Mouse (Mus musculus) embryonic facial prominence, embryonic 15.5 days (tissue): ENCODE results near the gene Akap6. TPM values are rescaled to one million over a fixed set of nuclear protein-coding genes. Genes with fewer than 3 reads are reported as not detected.

Source experiments
- ATAC-seq: fragments of 200-750 bp; cut with Nextera tagmentation; 2 replicates; pipeline ENCODE4 v1.8.0; 2017; ENCODE audit warnings: low read depth, moderate TSS enrichment; ENCODE audit not compliant: insufficient number of reproducible peaks, low FRiP score, low TSS enrichment
- H3K27ac ChIP-seq: fragments of 300-500 bp; sonication (generic); replicated peaks from 2 replicates; pipeline ENCODE4 v1.5.1; 2015; ENCODE audit warnings: mild to moderate bottlenecking, inconsistent platforms
- H3K27me3 ChIP-seq: fragments of 300-500 bp; sonication (generic); 2 replicates; pipeline ENCODE4 v1.6.1; 2015; ENCODE audit warnings: inconsistent platforms
- H3K36me3 ChIP-seq: fragments of 300-500 bp; sonication (generic); 2 replicates; pipeline ENCODE4 v1.6.1; 2015; ENCODE audit warnings: mild to moderate bottlenecking, inconsistent platforms
- H3K4me1 ChIP-seq: fragments of 300-500 bp; sonication (generic); 2 replicates; pipeline ENCODE4 v1.6.1; 2015; ENCODE audit warnings: inconsistent platforms
- H3K4me2 ChIP-seq: fragments of 300-500 bp; sonication (generic); replicated peaks from 2 replicates; pipeline ENCODE4 v1.6.1; 2015; ENCODE audit warnings: mild to moderate bottlenecking, inconsistent platforms
- H3K4me3 ChIP-seq: fragments of 300-500 bp; sonication (generic); replicated peaks from 2 replicates; pipeline ENCODE4 v1.5.1; 2015; ENCODE audit warnings: mild to moderate bottlenecking, inconsistent platforms
- H3K9ac ChIP-seq: fragments of 300-500 bp; sonication (generic); 2 replicates; pipeline ENCODE4 v1.6.1; 2015; ENCODE audit warnings: inconsistent platforms
- H3K9me3 ChIP-seq: fragments of 300-500 bp; sonication (generic); replicated peaks from 2 replicates; pipeline ENCODE4 v1.6.1; 2016; ENCODE audit warnings: inconsistent platforms
- WGBS: fragments of 180-500 bp; shearing (Covaris S2); methylation state at CpG from one replicate; pipeline ENCODE4 v1.1.7; 2015; 5-methylcytosine and 5-hydroxymethylcytosine counted together
- polyA plus RNA-seq: library from polyadenylated mRNA; unstranded; fragments of >200 nt; fragmentation: Nextera tagmentation; extraction: Ambion mirVana; gene quantifications from 2 replicates; pipeline ENCODE4 v1.2.1, GENCODE M21; 2015

Gene Akap6
- polyA plus RNA-seq, 1 experiment from 2014 or later: 2.2 TPM

DNA sequence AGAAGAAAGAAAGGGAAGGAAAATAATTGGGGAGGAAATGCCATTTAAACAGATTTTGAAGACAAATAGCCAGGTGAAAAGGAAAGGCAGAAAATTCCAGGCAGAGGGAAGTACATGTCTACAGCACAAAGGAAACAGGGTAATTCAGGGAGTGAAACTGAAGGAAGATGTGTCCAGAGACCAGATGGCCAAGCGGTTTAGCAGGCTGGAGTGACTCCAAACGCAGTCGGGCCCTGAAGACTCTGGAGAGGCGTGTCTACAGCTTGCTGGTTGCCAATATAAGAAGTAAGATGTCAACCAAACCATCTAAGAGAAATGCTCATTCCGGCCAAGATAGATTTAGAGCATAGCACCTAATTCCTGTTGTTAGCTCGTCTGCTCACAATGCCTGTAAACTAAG lies 292.6 kb downstream of the Akap6 start:
- Histone ChIP-seq H3K9ac (no peak overlapping the region), H3K27me3 (no peaks in the 10 kb centered on the region), H3K36me3 (no peaks in the 10 kb centered on the region), H3K9me3 (no peaks in the 10 kb centered on the region), H3K27ac (no peak overlapping the region), H3K4me2 (no peak overlapping the region), H3K4me1 (no peaks in the 10 kb centered on the region), H3K4me3 (no peak overlapping the region)
- ATAC-seq: no peak
- 76% methylated on average over 6 of the region's 6 CpGs for WGBS

DNA sequence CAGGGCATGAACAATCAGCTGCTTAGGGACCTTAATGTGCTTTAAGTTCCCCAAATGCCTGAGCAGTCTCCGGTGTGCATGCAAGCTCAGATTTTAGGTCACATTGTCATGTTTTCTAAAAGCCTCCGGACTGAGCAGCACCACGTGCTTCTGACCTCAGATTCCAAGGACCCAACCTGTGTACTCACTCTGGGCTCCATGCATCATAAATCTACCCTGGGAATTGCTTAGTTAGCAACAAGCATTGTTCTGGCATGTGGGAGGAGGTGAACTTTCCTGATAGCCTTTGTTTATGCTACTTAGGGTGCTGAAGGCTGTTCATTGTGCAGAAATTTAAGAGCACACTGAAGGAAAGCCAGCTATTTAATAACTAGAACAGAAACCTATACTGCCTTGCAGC lies 313.2 kb downstream of the Akap6 start:
- no peaks in the 10 kb centered on the region for H3K9me3 ChIP-seq
- no peaks in the 10 kb centered on the region for H3K36me3 ChIP-seq
- H3K4me3 ChIP-seq: no peak overlapping the region
- whole genome bisulfite sequencing: 30% methylated on average over 3 of the region's 3 CpGs
- no peak overlapping the region for H3K9ac ChIP-seq
- no peaks in the 10 kb centered on the region for H3K27me3 ChIP-seq
- H3K27ac ChIP-seq: no peak overlapping the region
- H3K4me2 ChIP-seq: no peak overlapping the region
- no peaks in the 10 kb centered on the region for H3K4me1 ChIP-seq
- ATAC-seq: no peak

GRCm38 (mm10) chr12:53014539-53014938 lies 315.4 kb downstream of the Akap6 start:
- Histone ChIP-seq H3K36me3 (no peaks in the 10 kb centered on the region), H3K4me1 (no peaks in the 10 kb centered on the region), H3K9me3 (no peaks in the 10 kb centered on the region), H3K9ac (no peak overlapping the region), H3K27me3 (no peaks in the 10 kb centered on the region), H3K27ac (no peak overlapping the region), H3K4me2 (no peak overlapping the region), H3K4me3 (no peak overlapping the region)
- WGBS: 87% methylated on average over 6 of the region's 6 CpGs
- no peak for ATAC-seq

DNA sequence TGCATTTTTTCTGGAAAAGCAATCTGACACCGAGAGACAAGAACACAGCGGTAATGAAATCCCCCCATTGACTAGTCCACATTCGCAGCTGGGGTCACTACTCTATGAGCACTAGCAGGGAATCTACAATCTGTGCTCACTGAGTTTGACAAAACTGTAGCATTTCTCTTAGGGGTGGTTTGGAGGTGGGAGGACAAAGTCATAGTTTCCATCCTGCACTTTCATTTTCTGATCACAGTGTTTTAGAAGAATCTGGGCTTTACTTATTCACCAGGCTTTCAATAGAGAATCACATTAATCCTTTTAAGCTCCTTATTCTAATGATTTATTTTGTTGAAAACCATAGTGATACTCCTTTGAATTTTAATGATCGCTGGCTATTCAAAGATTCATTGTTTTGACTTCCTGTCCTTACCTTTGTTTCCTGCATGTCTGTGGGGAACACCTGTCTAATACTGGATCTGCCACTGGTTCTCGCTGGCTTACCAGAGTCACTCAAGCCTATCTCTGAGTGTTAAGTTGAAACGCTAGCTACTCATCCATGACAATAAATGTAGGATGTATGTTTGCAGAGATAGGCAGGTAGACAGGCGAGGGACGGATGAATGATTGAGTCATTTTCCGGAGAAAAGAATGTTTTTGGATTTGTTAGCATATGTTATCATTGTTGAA lies 325.5 kb downstream of the Akap6 start:
- Histone ChIP-seq H3K27ac (no peak overlapping the region), H3K4me2 (no peak overlapping the region), H3K36me3 (no peaks in the 10 kb centered on the region), H3K9me3 (no peaks in the 10 kb centered on the region), H3K4me3 (no peak overlapping the region), H3K9ac (no peak overlapping the region), H3K27me3 (no peaks in the 10 kb centered on the region), H3K4me1 (no peaks in the 10 kb centered on the region)
- WGBS: 69% methylated on average over 9 of the region's 9 CpGs
- ATAC-seq: no peak

GRCm38 (mm10) chr12:53027308-53027707 lies 328.1 kb downstream of the Akap6 start:
- no peaks in the 10 kb centered on the region for H3K9me3 ChIP-seq
- H3K4me2 ChIP-seq: no peak overlapping the region
- ATAC-seq: no peak
- H3K27ac ChIP-seq: no peak overlapping the region
- no peak overlapping the region for H3K4me3 ChIP-seq
- no peaks in the 10 kb centered on the region for H3K36me3 ChIP-seq
- H3K9ac ChIP-seq: no peak overlapping the region
- 58% methylated on average over 4 of the region's 4 CpGs for WGBS
- H3K27me3 ChIP-seq: no peaks in the 10 kb centered on the region
- H3K4me1 ChIP-seq: no peaks in the 10 kb centered on the region

- no peak for ATAC-seq
- Histone ChIP-seq H3K27me3 (no peaks in the 10 kb centered on the region), H3K4me2 (no peak overlapping the region), H3K36me3 (no peaks in the 10 kb centered on the region), H3K9ac (no peak overlapping the region), H3K9me3 (no peaks in the 10 kb centered on the region), H3K4me3 (no peak overlapping the region), H3K4me1 (peaks cover 10% of the 10 kb centered on the region), H3K27ac (no peak overlapping the region)
- 54% methylated on average over 5 of the region's 5 CpGs for WGBS
Observed at GRCm38 (mm10) chr12:53028926-53029325, 329.7 kb downstream of the Akap6 start.

GRCm38 (mm10) chr12:53029910-53030309 lies 330.7 kb downstream of the Akap6 start:
- H3K27me3 ChIP-seq: no peaks in the 10 kb centered on the region
- no peak overlapping the region for H3K27ac ChIP-seq
- H3K4me2 ChIP-seq: no peak overlapping the region
- 73% methylated on average over 6 of the region's 6 CpGs for WGBS
- no peak overlapping the region for H3K4me3 ChIP-seq
- no peak overlapping the region for H3K9ac ChIP-seq
- H3K9me3 ChIP-seq: no peaks in the 10 kb centered on the region
- no peak for ATAC-seq
- H3K4me1 ChIP-seq: peaks cover 10% of the 10 kb centered on the region
- no peaks in the 10 kb centered on the region for H3K36me3 ChIP-seq

- no peak for ATAC-seq
- Histone ChIP-seq H3K4me3 (no peak overlapping the region), H3K36me3 (no peaks in the 10 kb centered on the region)
Observed at GRCm38 (mm10) chr12:53032762-53033161, 333.6 kb downstream of the Akap6 start.

DNA sequence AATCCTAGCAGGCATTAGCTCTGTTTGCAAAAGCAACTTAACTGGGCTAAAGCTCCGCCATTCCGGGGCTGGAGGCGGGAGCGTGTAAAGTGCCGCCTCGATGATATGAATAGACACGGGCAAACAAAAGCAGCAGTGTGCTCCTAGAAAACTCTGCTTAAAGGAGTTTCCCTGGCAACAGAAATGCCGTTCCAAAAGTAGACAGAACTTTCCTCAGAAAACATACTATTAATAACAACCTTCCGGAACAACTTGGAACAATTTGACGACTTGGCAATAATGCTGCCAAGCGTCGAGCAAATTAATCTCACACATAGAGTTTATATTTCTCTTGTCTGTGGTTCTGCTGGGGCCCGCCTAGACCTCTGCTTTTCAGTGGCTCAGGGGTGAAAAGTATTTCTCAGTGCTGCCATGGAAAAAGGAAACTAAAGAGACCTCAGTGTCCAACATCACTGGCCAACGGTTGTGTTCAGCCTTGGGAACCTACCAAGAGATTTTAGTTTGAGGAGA lies 334.3 kb downstream of the Akap6 start:
- no peak overlapping the region for H3K9ac ChIP-seq

More at GRCm38 (mm10) chr12:53032762-53033161, 333.6 kb downstream of the Akap6 start:
- H3K9me3 ChIP-seq: no peaks in the 10 kb centered on the region
- H3K4me2 ChIP-seq: no peak overlapping the region
- H3K27me3 ChIP-seq: no peaks in the 10 kb centered on the region
- peak overlapping the region; percentile 72 for H3K27ac ChIP-seq
- WGBS: 17% methylated on average over 7 of the region's 7 CpGs
- no peak overlapping the region for H3K9ac ChIP-seq
- peaks cover 10% of the 10 kb centered on the region for H3K4me1 ChIP-seq

GRCm38 (mm10) chr12:53040634-53041033 lies 341.5 kb downstream of the Akap6 start:
- Histone ChIP-seq H3K4me3 (no peak overlapping the region), H3K27ac (no peak overlapping the region), H3K27me3 (no peaks in the 10 kb centered on the region), H3K9me3 (no peaks in the 10 kb centered on the region), H3K4me2 (no peak overlapping the region), H3K4me1 (no peaks in the 10 kb centered on the region), H3K36me3 (no peaks in the 10 kb centered on the region), H3K9ac (no peak overlapping the region)
- WGBS: 86% methylated on average over 5 of the region's 5 CpGs
- ATAC-seq: no peak

More for the DNA sequence above, 334.3 kb downstream of the Akap6 start:
- H3K36me3 ChIP-seq: no peaks in the 10 kb centered on the region
- 17% methylated on average over 14 of the region's 14 CpGs for WGBS
- H3K9me3 ChIP-seq: no peaks in the 10 kb centered on the region
- H3K27ac ChIP-seq: peak overlapping the region; percentile 72
- peak overlapping the region; percentile 19 for H3K4me3 ChIP-seq
- peaks cover 10% of the 10 kb centered on the region for H3K4me1 ChIP-seq
- ATAC-seq: peak; percentile 72; the same call in 1 of the 2 replicates
- no peaks in the 10 kb centered on the region for H3K27me3 ChIP-seq
- H3K4me2 ChIP-seq: peak overlapping the region; percentile 37

DNA sequence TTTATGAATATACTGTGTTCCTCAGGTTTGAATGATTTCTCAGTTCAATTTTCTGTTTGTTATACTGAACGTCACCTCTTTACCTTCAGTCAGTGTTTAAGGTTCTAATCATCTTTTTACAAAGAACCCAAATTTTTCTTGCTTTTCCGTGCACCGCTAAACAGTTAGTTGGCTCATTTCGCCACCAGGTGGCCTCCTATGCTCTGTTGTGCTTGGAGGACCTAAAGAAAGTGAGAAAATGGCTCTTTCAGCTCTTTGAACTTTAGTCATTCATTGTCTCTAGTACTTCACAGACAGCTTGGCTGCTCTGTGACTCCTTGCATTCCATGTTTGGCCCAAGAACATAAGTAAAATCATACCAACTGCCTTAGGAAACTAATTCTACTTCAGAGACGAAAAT lies 343.6 kb downstream of the Akap6 start:
- Histone ChIP-seq H3K9ac (no peak overlapping the region), H3K36me3 (no peaks in the 10 kb centered on the region), H3K4me2 (no peak overlapping the region), H3K4me1 (no peaks in the 10 kb centered on the region), H3K9me3 (no peaks in the 10 kb centered on the region), H3K27ac (no peak overlapping the region), H3K27me3 (no peaks in the 10 kb centered on the region), H3K4me3 (no peak overlapping the region)
- ATAC-seq: no peak
- WGBS: 22% methylated on average over 5 of the region's 5 CpGs

DNA sequence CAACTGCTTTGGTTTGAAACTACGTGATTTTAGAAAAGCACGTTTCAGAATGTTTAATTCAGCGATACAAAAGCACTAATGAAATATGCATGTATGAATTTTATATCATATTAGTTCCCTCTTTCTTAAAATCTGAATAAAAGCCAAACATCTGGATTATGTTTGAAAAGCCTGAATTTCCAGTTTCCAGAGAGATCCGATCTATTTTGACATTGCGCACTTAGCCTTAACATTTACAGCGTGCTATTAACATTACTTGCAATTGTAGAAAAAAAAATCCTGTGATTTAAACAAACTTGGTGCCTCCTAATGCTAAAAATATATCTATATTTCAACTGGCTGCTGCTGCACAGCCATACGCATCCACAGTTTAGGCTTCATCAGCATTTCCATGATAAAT lies 358.4 kb downstream of the Akap6 start:
- Histone ChIP-seq H3K4me2 (no peak overlapping the region), H3K27ac (no peak overlapping the region), H3K9me3 (no peaks in the 10 kb centered on the region), H3K27me3 (no peaks in the 10 kb centered on the region), H3K4me1 (peaks cover 24% of the 10 kb centered on the region), H3K9ac (no peak overlapping the region), H3K4me3 (no peak overlapping the region), H3K36me3 (no peaks in the 10 kb centered on the region)
- 39% methylated on average over 7 of the region's 7 CpGs for WGBS
- ATAC-seq: no peak
